Mouse (Mus musculus): Measurements from ENCODE around the gene Sim2.

- TF ChIP-seq POLR2A (IDR thresholded peaks at IDR 0.05; ENCODE audit: insufficient read depth, low read length) (no peak), EP300 (IDR thresholded peaks at IDR 0.05; ENCODE audit: insufficient read depth, low read depth, low read length) (no peak), CTCF (IDR thresholded peaks at IDR 0.05; ENCODE audit: low read depth, low read length) (no peak)
Observed at GRCm38 (mm10) chr16:94038986-94039341, 45.8 kb upstream of the Sim2 start.
